Comparison of ENCODE assay signal across 11 mouse cellular contexts in genomic region chr2:33559334-33559733, GRCm38 (mm10).
A peak's percentile ranks its signal among the peaks of the same experiment; 100 is the strongest.
DNase-seq lines count a peak whose midpoint lies in the region; ATAC-seq and TF ChIP-seq lines count a peak whose summit lies in the region.
"Had no signal": no experiment of that assay in that cellular context is flagged by ENCODE, and none has a peak within 500 bp of the region (broad histone marks: within the 10 kb centered on the region; RNA-seq: fewer than 3 reads in every experiment).

No protein-coding gene starts in this region.

- 20% methylated on average over 7 of the region's 7 CpGs for WGBS in midbrain, embryonic 15.5 days

- DNase-seq in frontal cortex, postnatal 36 days (ENCODE audit: low spot score in 2 of 2), result peak; percentile 39 to 46
- no peak for DNase-seq in frontal cortex, postnatal 10 days (ENCODE audit: low spot score in 2 of 2)
- DNase-seq in left cerebral cortex, adult 2 months (ENCODE audit: extremely low spot score in 1 of 2, low spot score in 2 of 2), result peak in 1 of 2 experiments; percentile 40
- no peak for DNase-seq in left cerebral cortex, adult 11 months (ENCODE audit: low spot score)
- DNase-seq in brain, embryonic 14.5 days (ENCODE audit: low read depth), result peak; percentile 61
- no peak for DNase-seq in gastrocnemius, postnatal 10 days
- DNase-seq in heart, adult 18-20 months, result no peak
- DNase-seq: cerebellum, adult 9-11 months had no signal

- H3K4me2 ChIP-seq in midbrain, embryonic 15.5 days, result no peak overlapping the region
- H3K4me2 ChIP-seq: liver, embryonic 15.5 days had no signal

- no peak for TF ChIP-seq POLR2A in brain, embryonic 14.5 days (IDR thresholded peaks at IDR 0.05; ENCODE audit: borderline replicate concordance, extremely low read depth, insufficient read depth, insufficient read length, poor library complexity, severe bottlenecking)

- peak overlapping the region; percentile 33; the same call in 1 of the 2 replicates for H3K27ac ChIP-seq in left cerebral cortex, adult 2 months
- H3K27ac ChIP-seq in midbrain, embryonic 15.5 days, result no peak overlapping the region
- H3K27ac ChIP-seq: liver, embryonic 15.5 days had no signal

- peak overlapping the region; percentile 22; the same call in 1 of the 2 replicates for H3K4me3 ChIP-seq in left cerebral cortex, adult 2 months
- no peak overlapping the region for H3K4me3 ChIP-seq in midbrain, embryonic 15.5 days
- H3K4me3 ChIP-seq: liver, embryonic 15.5 days had no signal

- H3K36me3 ChIP-seq in midbrain, embryonic 15.5 days (replicated peaks), result no peaks in the 10 kb centered on the region
- H3K36me3 ChIP-seq: liver, embryonic 15.5 days had no signal

- intact Hi-C loops in left cerebral cortex, adult 2 months (cut with DNase I), result no loop called here

- ATAC-seq in midbrain, embryonic 15.5 days (replicated peaks), result peak; percentile 15; the same call in 1 of the 2 replicates
- ATAC-seq: Patski had no signal

- 0 out of 2 replicates have a peak, but pooled peaks cover 9% of the 10 kb centered on the region for H3K27me3 ChIP-seq in midbrain, embryonic 15.5 days (replicated peaks)
- H3K27me3 ChIP-seq: Patski had no signal

- no peak overlapping the region for H3K9ac ChIP-seq in midbrain, embryonic 15.5 days
- H3K9ac ChIP-seq: liver, embryonic 15.5 days had no signal

- TF ChIP-seq CTCF in left cerebral cortex, adult 2 months (IDR thresholded peaks at IDR 0.05), result no peak
- TF ChIP-seq CTCF in brain, embryonic 14.5 days (IDR thresholded peaks at IDR 0.05; ENCODE audit: borderline replicate concordance, extremely low read depth, insufficient read depth, insufficient read length), result no peak

- H3K4me1 ChIP-seq in midbrain, embryonic 15.5 days, result peaks cover 8% of the 10 kb centered on the region
- H3K4me1 ChIP-seq: liver, embryonic 15.5 days had no signal

- no peaks in the 10 kb centered on the region for H3K9me3 ChIP-seq in midbrain, embryonic 15.5 days
- H3K9me3 ChIP-seq: liver, embryonic 15.5 days had no signal

Comparison
In these comparisons a context has a peak if more than half of its experiments do, and no peak if none do; other contexts are left out.
1. DNase-seq: peak in frontal cortex, postnatal 36 days (2 of 2) and brain, embryonic 14.5 days (single experiment); none in frontal cortex, postnatal 10 days (0 of 2), left cerebral cortex, adult 11 months (single experiment), gastrocnemius, postnatal 10 days (single experiment) and heart, adult 18-20 months (0 of 2).